16 mouse cellular contexts compared by ENCODE assay signal in the genomic region with DNA sequence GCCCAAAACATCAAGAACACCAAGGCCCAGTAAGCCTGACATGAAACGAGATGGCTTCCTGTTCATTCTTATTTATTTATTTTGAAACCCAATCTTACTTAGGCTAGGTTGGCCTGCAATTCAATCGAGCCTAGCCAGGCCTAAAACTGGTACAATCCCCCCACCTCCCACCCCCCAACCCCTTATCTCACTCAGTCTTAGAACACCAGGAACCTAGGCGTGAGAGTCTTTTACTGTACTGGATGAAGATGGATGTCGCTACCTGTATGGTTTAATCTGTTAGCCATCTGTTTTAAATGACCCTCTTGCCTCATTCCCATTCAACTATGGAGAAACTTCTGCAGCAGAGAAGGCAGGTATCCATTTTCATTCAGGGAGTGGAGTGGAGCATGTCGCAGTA.
"Had no signal": no experiment of that assay in that cellular context is flagged by ENCODE, and none has a peak within 500 bp of the region (broad histone marks: within the 10 kb centered on the region; RNA-seq: fewer than 3 reads in every experiment).

No protein-coding gene starts in this region.

- H3K4me2 ChIP-seq: lung, embryonic 15.5 days; midbrain, embryonic 12.5 days; midbrain, embryonic 15.5 days; stomach, embryonic 15.5 days had no signal

- H3K36me3 ChIP-seq: lung, embryonic 15.5 days; midbrain, embryonic 12.5 days; midbrain, embryonic 15.5 days; neural tube, embryonic 12.5 days; stomach, embryonic 15.5 days had no signal

- H3K4me3 ChIP-seq: lung, embryonic 15.5 days; megakaryocyte, embryonic 14.5 days; midbrain, embryonic 12.5 days; midbrain, embryonic 15.5 days; neural tube, embryonic 12.5 days; stomach, embryonic 15.5 days had no signal

- H3K27me3 ChIP-seq: lung, embryonic 15.5 days; megakaryocyte, embryonic 14.5 days; midbrain, embryonic 12.5 days; midbrain, embryonic 15.5 days; neural tube, embryonic 12.5 days; stomach, embryonic 15.5 days had no signal

- ATAC-seq: lung, postnatal 0 days; midbrain, embryonic 15.5 days had no signal

- H3K9me3 ChIP-seq: lung, embryonic 15.5 days; midbrain, embryonic 12.5 days; midbrain, embryonic 15.5 days; neural tube, embryonic 12.5 days; stomach, embryonic 15.5 days had no signal

- DNase-seq: lung, adult 2 months; lung, postnatal 14 days; lung, postnatal 36 days; right cerebral cortex, postnatal 14 days; thymus, adult 2 months; thymus, postnatal 25 days; thymus, postnatal 4 days had no signal

- H3K9ac ChIP-seq: lung, embryonic 15.5 days; midbrain, embryonic 12.5 days; midbrain, embryonic 15.5 days; neural tube, embryonic 12.5 days; stomach, embryonic 15.5 days had no signal

- H3K4me1 ChIP-seq: lung, embryonic 15.5 days; megakaryocyte, embryonic 14.5 days; stomach, embryonic 15.5 days had no signal

- H3K27ac ChIP-seq: lung, embryonic 15.5 days; macrophage; midbrain, embryonic 15.5 days; neural tube, embryonic 12.5 days; stomach, embryonic 15.5 days; stomach, postnatal 0 days had no signal
